Mouse (Mus musculus): ENCODE data around the gene Vps18. TPM values are rescaled to one million over a fixed set of nuclear protein-coding genes. Genes with fewer than 3 reads are reported as not detected.

Vps18 gene
- 19.4 and 28.2 TPM in 2 replicates for polyA plus RNA-seq (2012; rRNA removed; ENCODE audit: low replicate concordance)

DNA sequence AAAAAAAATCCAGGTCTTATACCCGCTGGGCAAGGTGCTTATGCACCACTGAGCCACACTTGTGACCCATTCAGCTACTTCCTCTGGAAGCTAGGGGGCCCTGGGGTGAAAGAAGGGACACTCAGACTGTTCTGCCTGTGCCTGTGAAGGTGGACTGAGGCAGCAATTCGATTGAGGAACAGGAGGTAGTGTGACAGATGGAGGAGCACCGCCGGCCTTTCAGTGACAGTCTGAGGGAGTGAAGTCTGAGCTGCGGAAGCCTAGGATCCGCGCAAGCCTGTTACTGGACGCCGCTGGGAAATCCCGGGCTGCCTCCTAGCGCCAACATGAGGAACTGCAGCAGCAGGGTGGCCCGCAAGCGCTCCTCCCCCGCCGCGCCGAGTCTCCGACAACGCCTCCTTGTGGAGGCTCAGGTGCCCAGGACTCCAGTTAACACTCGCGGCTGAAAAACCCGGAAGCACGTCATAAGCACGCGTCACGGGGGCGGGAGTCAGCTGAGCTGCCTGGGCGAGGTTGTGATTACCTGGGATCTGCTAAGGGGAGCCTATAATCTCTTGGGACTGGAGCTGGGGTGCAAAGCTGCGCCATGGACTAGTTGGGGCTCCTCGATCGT lies at the start of gene Vps18:
Vps18 (plus strand) TSS at position 471 of the 613 bp plus-strand sequence.

DNA sequence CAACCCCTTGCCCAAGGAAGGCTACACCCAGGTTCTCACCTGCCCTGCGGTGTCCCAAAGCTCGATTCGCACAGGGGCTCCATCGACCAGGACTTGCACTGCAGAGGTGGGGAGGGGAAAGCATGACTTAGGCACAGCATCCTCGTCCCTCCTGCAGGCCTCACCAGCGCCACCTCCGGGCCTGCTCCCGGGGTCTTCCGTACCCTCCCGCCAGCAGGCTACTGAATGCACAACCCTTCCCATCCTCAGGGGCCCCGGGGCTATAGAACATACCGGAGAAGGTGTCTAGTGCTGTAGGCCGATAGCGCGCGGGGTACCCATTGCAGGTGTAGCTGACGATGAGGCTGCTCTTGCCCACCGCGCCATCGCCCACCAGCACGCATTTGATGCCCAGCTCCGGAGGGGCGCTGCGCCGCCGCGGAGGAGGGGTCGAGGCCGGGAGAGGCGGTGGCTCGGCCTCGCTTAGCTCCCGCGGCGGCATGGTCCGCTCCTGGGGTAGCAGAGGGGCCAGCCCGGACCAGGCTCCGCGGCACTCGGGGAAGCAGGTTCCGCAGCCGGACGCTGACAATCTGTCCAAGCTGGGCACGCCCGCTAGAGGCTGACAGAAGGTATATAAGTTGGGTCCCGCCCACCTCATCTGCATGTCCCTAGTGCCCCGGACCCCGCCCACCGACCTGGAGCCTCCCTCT lies 17.8 kb upstream of the Vps18 start, which contains the start of gene Rhov:
Rhov (minus strand) TSS at position 630 of the 689 bp plus-strand sequence.

DNA sequence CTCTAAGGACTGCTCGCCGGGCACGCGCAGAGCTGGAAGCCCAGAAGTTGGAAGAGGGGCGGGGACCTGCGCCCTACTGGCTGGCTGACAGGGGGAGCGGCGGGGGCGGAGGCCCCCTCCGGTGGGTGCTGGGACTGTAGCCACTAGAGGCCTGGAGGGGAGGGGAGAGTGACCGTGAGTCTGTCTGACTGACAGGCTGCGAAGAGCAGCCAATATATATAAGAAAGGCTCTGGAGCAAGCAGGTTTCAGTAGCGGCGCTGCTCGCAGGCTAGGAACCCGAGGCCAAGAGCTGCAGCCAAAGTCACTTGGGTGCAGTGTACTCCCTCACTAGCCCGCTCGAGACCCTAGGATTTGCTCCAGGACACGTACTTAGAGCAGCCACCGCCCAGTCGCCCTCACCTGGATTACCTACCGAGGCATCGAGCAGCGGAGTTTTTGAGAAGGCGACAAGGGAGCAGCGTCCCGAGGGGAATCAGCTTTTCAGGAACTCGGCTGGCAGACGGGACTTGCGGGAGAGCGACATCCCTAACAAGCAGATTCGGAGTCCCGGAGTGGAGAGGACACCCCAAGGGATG lies 37.1 kb downstream of the Vps18 start, which contains the start of gene Dll4:
Dll4 (plus strand) TSS at position 217 of the 576 bp plus-strand sequence.

Other genes starting within 250 kb of the Vps18 start
- 0.06 and 0.42 TPM in 2 replicates for gene Knl1, start 241.6 kb upstream of the Vps18 start, polyA plus RNA-seq (2012; rRNA removed; ENCODE audit: low replicate concordance)
- 1.3 and 10.3 TPM in 2 replicates for gene Rad51, start 175.9 kb upstream of the Vps18 start, polyA plus RNA-seq (2012; rRNA removed; ENCODE audit: low replicate concordance)
- gene Rmdn3, start 131.7 kb upstream of the Vps18 start, polyA plus RNA-seq (2012; rRNA removed; ENCODE audit: low replicate concordance), result 24.6 and 39.6 TPM in 2 replicates
- gene Gchfr, start 121.0 kb upstream of the Vps18 start, polyA plus RNA-seq (2012; rRNA removed; ENCODE audit: low replicate concordance), result 2.2 and 40.9 TPM in 2 replicates
- 0.59 TPM in 1 of 2 replicates, not detected in the other for gene Gm14137, start 114.2 kb upstream of the Vps18 start, polyA plus RNA-seq (2012; rRNA removed; ENCODE audit: low replicate concordance)
- gene Zfyve19, start 80.1 kb upstream of the Vps18 start, polyA plus RNA-seq (2012; rRNA removed; ENCODE audit: low replicate concordance), result 47.9 and 51.2 TPM in 2 replicates
- gene Dnajc17, start 79.9 kb upstream of the Vps18 start, polyA plus RNA-seq (2012; rRNA removed; ENCODE audit: low replicate concordance), result 3.0 and 5.0 TPM in 2 replicates
- 0.33 TPM in 1 of 2 replicates, not detected in the other for gene Ppp1r14d, start 58.8 kb upstream of the Vps18 start, polyA plus RNA-seq (2012; rRNA removed; ENCODE audit: low replicate concordance)
- gene Spint1, start 51.4 kb upstream of the Vps18 start, polyA plus RNA-seq (2012; rRNA removed; ENCODE audit: low replicate concordance), result 0.62 and 26.6 TPM in 2 replicates
- 0.10 and 0.26 TPM in 2 replicates for gene Rhov, start 17.5 kb upstream of the Vps18 start, polyA plus RNA-seq (2012; rRNA removed; ENCODE audit: low replicate concordance)
- gene Dll4, start 37.0 kb downstream of the Vps18 start, polyA plus RNA-seq (2012; rRNA removed; ENCODE audit: low replicate concordance), result 29.0 and 61.0 TPM in 2 replicates
- gene Chac1, start 62.5 kb downstream of the Vps18 start, polyA plus RNA-seq (2012; rRNA removed; ENCODE audit: low replicate concordance), result 5.2 and 12.0 TPM in 2 replicates
- 8.3 and 11.0 TPM in 2 replicates for gene Ino80, start 188.9 kb downstream of the Vps18 start, polyA plus RNA-seq (2012; rRNA removed; ENCODE audit: low replicate concordance)

Data from subcutaneous adipose tissue, adult 2 months (tissue).